Mouse (Mus musculus): ENCODE measurements around the gene Fam124a. TPM values are rescaled to one million over a fixed set of nuclear protein-coding genes. Genes with fewer than 3 reads are reported as not detected.
A peak's percentile ranks its signal among the peaks of the same experiment; 100 is the strongest.

Gene Fam124a
- polyA plus RNA-seq, 1 experiment from 2014 or later = 4.7 TPM

GRCm38 (mm10) chr14:62585338-62585737, 29.8 kb downstream of the Fam124a start:
- WGBS = 39% methylated on average over 3 of the region's 3 CpGs
- Histone ChIP-seq H3K4me2 (ENCODE audit: low read length) (no peak overlapping the region), H3K9ac (ENCODE audit: low read depth, low read length) (no peak overlapping the region), H3K4me3 (replicated peaks; ENCODE audit: low read depth, low read length) (no peak overlapping the region), H3K4me1 (replicated peaks; ENCODE audit: insufficient read depth, low read length) (no peaks in the 10 kb centered on the region), H3K27me3 (ENCODE audit: insufficient read depth, low read length) (no peaks in the 10 kb centered on the region), H3K9me3 (replicated peaks; ENCODE audit: low read length) (no peaks in the 10 kb centered on the region), H3K36me3 (ENCODE audit: insufficient read depth, low read length) (no peaks in the 10 kb centered on the region), H3K27ac (no peak overlapping the region)
- no peak for TF ChIP-seq CTCF (IDR thresholded peaks at IDR 0.05; ENCODE audit: low read depth)
- no peak for DNase-seq (ENCODE audit: low spot score)
- no peak for ATAC-seq (replicated peaks; ENCODE audit: low FRiP score, low read depth)

- H3K9me3 ChIP-seq (replicated peaks; ENCODE audit: low read length) = no peaks in the 10 kb centered on the region
- 45% methylated on average over 6 of the region's 6 CpGs for WGBS
- no peaks in the 10 kb centered on the region for H3K4me1 ChIP-seq (replicated peaks; ENCODE audit: insufficient read depth, low read length)
- no peaks in the 10 kb centered on the region for H3K36me3 ChIP-seq (ENCODE audit: insufficient read depth, low read length)
- H3K27me3 ChIP-seq (ENCODE audit: insufficient read depth, low read length) = no peaks in the 10 kb centered on the region
- TF ChIP-seq CTCF (IDR thresholded peaks at IDR 0.05; ENCODE audit: low read depth) = no peak
- H3K27ac ChIP-seq = no peak overlapping the region
- ATAC-seq (replicated peaks; ENCODE audit: low FRiP score, low read depth) = no peak
- H3K4me3 ChIP-seq (replicated peaks; ENCODE audit: low read depth, low read length) = no peak overlapping the region
- H3K9ac ChIP-seq (ENCODE audit: low read depth, low read length) = no peak overlapping the region
- no peak for DNase-seq (ENCODE audit: low spot score)
- no peak overlapping the region for H3K4me2 ChIP-seq (ENCODE audit: low read length)
Measured at GRCm38 (mm10) chr14:62600109-62600522, 44.6 kb downstream of the Fam124a start.

- 37% methylated on average over 1 of the region's 1 CpGs for WGBS
- no peaks in the 10 kb centered on the region for H3K27me3 ChIP-seq (ENCODE audit: insufficient read depth, low read length)
Measured at GRCm38 (mm10) chr14:62602271-62602670, 46.7 kb downstream of the Fam124a start.

GRCm38 (mm10) chr14:62602869-62603268, 47.3 kb downstream of the Fam124a start:
- H3K9ac ChIP-seq (ENCODE audit: low read depth, low read length) = no peak overlapping the region
- H3K36me3 ChIP-seq (ENCODE audit: insufficient read depth, low read length) = no peaks in the 10 kb centered on the region
- WGBS = 89% methylated on average over 1 of the region's 1 CpGs
- DNase-seq (ENCODE audit: low spot score) = no peak
- no peaks in the 10 kb centered on the region for H3K27me3 ChIP-seq (ENCODE audit: insufficient read depth, low read length)
- H3K27ac ChIP-seq = no peak overlapping the region
- no peak overlapping the region for H3K4me3 ChIP-seq (replicated peaks; ENCODE audit: low read depth, low read length)
- H3K9me3 ChIP-seq (replicated peaks; ENCODE audit: low read length) = no peaks in the 10 kb centered on the region
- H3K4me2 ChIP-seq (ENCODE audit: low read length) = no peak overlapping the region
- TF ChIP-seq CTCF (IDR thresholded peaks at IDR 0.05; ENCODE audit: low read depth) = no peak
- ATAC-seq (replicated peaks; ENCODE audit: low FRiP score, low read depth) = no peak
- no peaks in the 10 kb centered on the region for H3K4me1 ChIP-seq (replicated peaks; ENCODE audit: insufficient read depth, low read length)

More at GRCm38 (mm10) chr14:62602271-62602670, 46.7 kb downstream of the Fam124a start:
- no peak overlapping the region for H3K9ac ChIP-seq (ENCODE audit: low read depth, low read length)
- H3K4me2 ChIP-seq (ENCODE audit: low read length) = no peak overlapping the region
- H3K4me3 ChIP-seq (replicated peaks; ENCODE audit: low read depth, low read length) = no peak overlapping the region
- H3K4me1 ChIP-seq (replicated peaks; ENCODE audit: insufficient read depth, low read length) = no peaks in the 10 kb centered on the region
- no peak overlapping the region for H3K27ac ChIP-seq
- TF ChIP-seq CTCF (IDR thresholded peaks at IDR 0.05; ENCODE audit: low read depth) = 0 out of 2 replicates have a peak, but pooled peaks have one; percentile 9
- no peak for ATAC-seq (replicated peaks; ENCODE audit: low FRiP score, low read depth)
- no peaks in the 10 kb centered on the region for H3K36me3 ChIP-seq (ENCODE audit: insufficient read depth, low read length)
- peak; percentile 25 for DNase-seq (ENCODE audit: low spot score)
- no peaks in the 10 kb centered on the region for H3K9me3 ChIP-seq (replicated peaks; ENCODE audit: low read length)

- ATAC-seq (replicated peaks; ENCODE audit: low FRiP score, low read depth) = no peak
Measured at GRCm38 (mm10) chr14:62607791-62608196, 52.3 kb downstream of the Fam124a start.

GRCm38 (mm10) chr14:62609904-62610303, 54.4 kb downstream of the Fam124a start:
- H3K27ac ChIP-seq = no peak overlapping the region
- no peak overlapping the region for H3K4me3 ChIP-seq (replicated peaks; ENCODE audit: low read depth, low read length)
- H3K36me3 ChIP-seq (ENCODE audit: insufficient read depth, low read length) = no peaks in the 10 kb centered on the region
- no peaks in the 10 kb centered on the region for H3K4me1 ChIP-seq (replicated peaks; ENCODE audit: insufficient read depth, low read length)
- no peak for ATAC-seq (replicated peaks; ENCODE audit: low FRiP score, low read depth)
- TF ChIP-seq CTCF (IDR thresholded peaks at IDR 0.05; ENCODE audit: low read depth) = no peak
- H3K4me2 ChIP-seq (ENCODE audit: low read length) = no peak overlapping the region
- 74% methylated on average over 3 of the region's 3 CpGs for WGBS
- no peaks in the 10 kb centered on the region for H3K9me3 ChIP-seq (replicated peaks; ENCODE audit: low read length)
- DNase-seq (ENCODE audit: low spot score) = no peak
- H3K27me3 ChIP-seq (ENCODE audit: insufficient read depth, low read length) = no peaks in the 10 kb centered on the region
- H3K9ac ChIP-seq (ENCODE audit: low read depth, low read length) = no peak overlapping the region

More at GRCm38 (mm10) chr14:62607791-62608196, 52.3 kb downstream of the Fam124a start:
- H3K4me1 ChIP-seq (replicated peaks; ENCODE audit: insufficient read depth, low read length) = no peaks in the 10 kb centered on the region
- WGBS = 71% methylated on average over 8 of the region's 8 CpGs
- H3K9me3 ChIP-seq (replicated peaks; ENCODE audit: low read length) = no peaks in the 10 kb centered on the region
- peak; percentile 5 for DNase-seq (ENCODE audit: low spot score)
- no peak overlapping the region for H3K9ac ChIP-seq (ENCODE audit: low read depth, low read length)
- no peaks in the 10 kb centered on the region for H3K27me3 ChIP-seq (ENCODE audit: insufficient read depth, low read length)
- H3K36me3 ChIP-seq (ENCODE audit: insufficient read depth, low read length) = no peaks in the 10 kb centered on the region
- H3K4me3 ChIP-seq (replicated peaks; ENCODE audit: low read depth, low read length) = no peak overlapping the region
- TF ChIP-seq CTCF (IDR thresholded peaks at IDR 0.05; ENCODE audit: low read depth) = peak; percentile 32; the same call in 1 of the 2 replicates
- H3K27ac ChIP-seq = no peak overlapping the region
- no peak overlapping the region for H3K4me2 ChIP-seq (ENCODE audit: low read length)

- DNase-seq (ENCODE audit: low spot score) = no peak
Measured at GRCm38 (mm10) chr14:62622393-62622792, 66.9 kb downstream of the Fam124a start.

More at GRCm38 (mm10) chr14:62622393-62622792, 66.9 kb downstream of the Fam124a start:
- no peaks in the 10 kb centered on the region for H3K36me3 ChIP-seq (ENCODE audit: insufficient read depth, low read length)
- H3K4me3 ChIP-seq (replicated peaks; ENCODE audit: low read depth, low read length) = no peak overlapping the region
- 79% methylated on average over 3 of the region's 3 CpGs for WGBS
- TF ChIP-seq CTCF (IDR thresholded peaks at IDR 0.05; ENCODE audit: low read depth) = no peak
- no peak overlapping the region for H3K27ac ChIP-seq
- H3K4me1 ChIP-seq (replicated peaks; ENCODE audit: insufficient read depth, low read length) = no peaks in the 10 kb centered on the region
- no peak for ATAC-seq (replicated peaks; ENCODE audit: low FRiP score, low read depth)
- H3K4me2 ChIP-seq (ENCODE audit: low read length) = no peak overlapping the region
- H3K9ac ChIP-seq (ENCODE audit: low read depth, low read length) = no peak overlapping the region
- H3K9me3 ChIP-seq (replicated peaks; ENCODE audit: low read length) = no peaks in the 10 kb centered on the region
- H3K27me3 ChIP-seq (ENCODE audit: insufficient read depth, low read length) = no peaks in the 10 kb centered on the region

Measured in kidney, postnatal 0 days (tissue).